Mouse (Mus musculus): ENCODE data around the gene Btc. TPM values are rescaled to one million over a fixed set of nuclear protein-coding genes. Genes with fewer than 3 reads are reported as not detected.

Gene Btc
- total RNA-seq (2021) = 1 to 10 TPM; 3.0 to 3.1 TPM

GRCm38 (mm10) chr5:91402339-91403211 lies at the start of gene Btc:
TSS of gene Btc (minus strand) at chr5:91402994.
- DNase-seq = peak; percentile 71

- peak; percentile 67 for DNase-seq
Measured at GRCm38 (mm10) chr5:91444981-91445517, 42.3 kb upstream of the Btc start.

- no peak for DNase-seq
Measured at GRCm38 (mm10) chr5:91436563-91436962, 33.8 kb upstream of the Btc start.

GRCm38 (mm10) chr5:91434723-91435658 lies 32.2 kb upstream of the Btc start:
- no peak for DNase-seq

GRCm38 (mm10) chr5:91428547-91428946 lies 25.8 kb upstream of the Btc start:
- no peak for DNase-seq

GRCm38 (mm10) chr5:91413814-91414213 lies 11.0 kb upstream of the Btc start:
- DNase-seq = peak; percentile 17

- no peak for DNase-seq
Measured at GRCm38 (mm10) chr5:91404263-91404662, 1.5 kb upstream of the Btc start.

- DNase-seq = no peak
Measured at GRCm38 (mm10) chr5:91403281-91403680, 487 bp upstream of the Btc start.

- no peak for DNase-seq
Measured at GRCm38 (mm10) chr5:91400493-91401096, 2.2 kb downstream of the Btc start.

GRCm38 (mm10) chr5:91375467-91375866 lies 27.3 kb downstream of the Btc start:
- peak; percentile 15 for DNase-seq

- no peak for DNase-seq
Measured at GRCm38 (mm10) chr5:91368061-91368565, 34.7 kb downstream of the Btc start.

GRCm38 (mm10) chr5:91366925-91367324 lies 35.9 kb downstream of the Btc start:
- DNase-seq = no peak

GRCm38 (mm10) chr5:91363274-91363991 lies 39.4 kb downstream of the Btc start:
- no peak for DNase-seq

GRCm38 (mm10) chr5:91352645-91353044 lies 50.1 kb downstream of the Btc start:
- DNase-seq = no peak

- no peak for DNase-seq
Measured at GRCm38 (mm10) chr5:91345681-91346080, 57.1 kb downstream of the Btc start.

GRCm38 (mm10) chr5:91345064-91345463 lies 57.7 kb downstream of the Btc start:
- DNase-seq = no peak

- DNase-seq = no peak
Measured at GRCm38 (mm10) chr5:91341981-91342760, 60.6 kb downstream of the Btc start.

- no peak for DNase-seq
Measured at GRCm38 (mm10) chr5:91334227-91334626, 68.6 kb downstream of the Btc start.

- DNase-seq = no peak
Measured at GRCm38 (mm10) chr5:91332079-91332865, 70.5 kb downstream of the Btc start.

GRCm38 (mm10) chr5:91321840-91322239 lies 81.0 kb downstream of the Btc start:
- no peak for DNase-seq
